8 mouse cellular contexts compared by ENCODE assay signal in the genomic region with DNA sequence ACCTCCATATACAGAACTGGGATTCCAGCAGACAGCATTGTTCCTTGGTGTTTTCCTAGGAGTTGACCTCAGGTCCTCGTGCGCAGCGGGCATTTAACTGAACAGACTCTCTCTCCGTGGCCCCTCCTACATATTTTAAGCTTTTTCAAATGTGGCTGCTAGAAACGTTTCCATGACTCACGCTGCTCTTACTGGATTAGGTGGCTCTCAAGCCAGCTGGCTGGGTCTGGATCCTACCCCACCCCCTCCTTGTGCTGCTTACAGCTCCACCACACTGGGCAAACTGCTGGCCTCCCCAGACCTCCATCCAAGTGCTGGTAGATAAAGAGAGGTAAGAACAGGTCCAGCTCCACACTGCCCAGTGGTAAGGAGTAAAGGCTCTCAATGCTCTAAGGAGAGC. TPM values are rescaled to one million over a fixed set of nuclear protein-coding genes. Genes with fewer than 3 reads are reported as not detected.
DNase-seq lines count a peak whose midpoint lies in the region; ATAC-seq and TF ChIP-seq lines count a peak whose summit lies in the region.

No protein-coding gene starts in this region.

- H3K9me3 ChIP-seq in heart, embryonic 11.5 days (replicated peaks; ENCODE audit: control insufficient read depth, low read length), result no peaks in the 10 kb centered on the region
- H3K9me3 ChIP-seq in stomach, postnatal 0 days (ENCODE audit: control insufficient read depth, low read length), result no peaks in the 10 kb centered on the region

- H3K27ac ChIP-seq in heart, embryonic 11.5 days (ENCODE audit: low read depth, low read length), result peak overlapping the region; percentile 6
- no peak overlapping the region for H3K27ac ChIP-seq in stomach, postnatal 0 days (replicated peaks)

- TF ChIP-seq EP300 in stomach, postnatal 0 days (optimal IDR thresholded peaks at IDR 0.05), result no peak

- no peak overlapping the region for H3K4me2 ChIP-seq in heart, embryonic 11.5 days
- H3K4me2 ChIP-seq in stomach, postnatal 0 days (replicated peaks; ENCODE audit: low read depth), result no peak overlapping the region

- peaks cover 45% of the 10 kb centered on the region for H3K4me1 ChIP-seq in heart, embryonic 11.5 days (ENCODE audit: control insufficient read depth, insufficient read depth, low read length)
- H3K4me1 ChIP-seq in stomach, postnatal 0 days (replicated peaks; ENCODE audit: control insufficient read depth, insufficient read depth), result 0 out of 2 replicates have a peak, but pooled peaks cover 3% of the 10 kb centered on the region

- ATAC-seq in heart, embryonic 11.5 days (replicated peaks; ENCODE audit: insufficient number of reproducible peaks, low FRiP score, low TSS enrichment), result 0 out of 2 replicates have a peak, but pooled peaks have one; percentile 24
- peak; percentile 78 for ATAC-seq in stomach, postnatal 0 days (ENCODE audit: low FRiP score, low TSS enrichment)
- ATAC-seq in CD4-positive, CD25-positive, alpha-beta regulatory T cell, adult 4 months, result no peak

- H3K9ac ChIP-seq in heart, embryonic 11.5 days (ENCODE audit: low read depth, low read length), result no peak overlapping the region
- no peak overlapping the region for H3K9ac ChIP-seq in stomach, postnatal 0 days (ENCODE audit: low read length)

- H3K4me3 ChIP-seq in heart, embryonic 11.5 days (ENCODE audit: low read depth, low read length), result no peak overlapping the region
- no peak overlapping the region for H3K4me3 ChIP-seq in stomach, postnatal 0 days (ENCODE audit: low read depth, low read length)

- no peaks in the 10 kb centered on the region for H3K27me3 ChIP-seq in heart, embryonic 11.5 days (ENCODE audit: control insufficient read depth, insufficient read depth, low read length)
- no peaks in the 10 kb centered on the region for H3K27me3 ChIP-seq in stomach, postnatal 0 days (ENCODE audit: control insufficient read depth, insufficient read depth, low read length)

- WGBS in heart, embryonic 11.5 days (ENCODE audit: insufficient replicate concordance), result 59% methylated on average over 6 of the region's 6 CpGs
- WGBS in stomach, postnatal 0 days, result 36% methylated on average over 6 of the region's 6 CpGs

- no peaks in the 10 kb centered on the region for H3K36me3 ChIP-seq in heart, embryonic 11.5 days (ENCODE audit: control insufficient read depth, insufficient read depth, low read length)
- no peaks in the 10 kb centered on the region for H3K36me3 ChIP-seq in stomach, postnatal 0 days (ENCODE audit: control insufficient read depth, insufficient read depth, low read length)

- TF ChIP-seq CTCF in stomach, postnatal 0 days (IDR thresholded peaks at IDR 0.05; ENCODE audit: low read depth), result no peak

- peak; percentile 62 for DNase-seq in adrenal gland, postnatal 10 days
- DNase-seq in adrenal gland, postnatal 4 days (ENCODE audit: low spot score in 2 of 2), result no peak
- DNase-seq in MN1 (ENCODE audit: low spot score), result peak; percentile 82
- peak; percentile 88 to 92 for DNase-seq in lung, adult 18-20 months
- peak; percentile 56 for DNase-seq in stomach, postnatal 0 days (ENCODE audit: low spot score)
- no peak for DNase-seq in spleen, postnatal 10 days (ENCODE audit: low spot score in 2 of 2)

RNA-seq across cellular contexts. Expression of a gene that starts 17.5 kb away (rescaled TPM):
- total RNA-seq in adrenal gland, postnatal 10 days (2021), result 10 to 100 TPM; 88.5 to 88.9 TPM
- 100 to 1,000 TPM; 135 to 146 TPM for total RNA-seq in adrenal gland, postnatal 4 days (2021)
- 108 and 128 TPM in 2 replicates for polyA plus RNA-seq in heart, embryonic 11.5 days (2014; fragmentation: Nextera tagmentation; extraction: Ambion mirVana)
- 75.1 and 77.1 TPM in 2 replicates for polyA plus RNA-seq in stomach, postnatal 0 days (2015; fragmentation: Nextera tagmentation; extraction: Ambion mirVana)
- 10 to 100 TPM; 19.0 to 28.0 TPM for polyA plus RNA-seq in CD4-positive, CD25-positive, alpha-beta regulatory T cell, adult 4 months (2017; shearing (Covaris generic))

RNA-seq across cellular contexts. Expression of a gene that starts 46.9 kb away (rescaled TPM):
- 10 to 100 TPM; 35.4 to 36.2 TPM for total RNA-seq in adrenal gland, postnatal 10 days (2021)
- total RNA-seq in adrenal gland, postnatal 4 days (2021), result 10 to 100 TPM; 41.2 to 41.6 TPM
- polyA plus RNA-seq in heart, embryonic 11.5 days (2014; fragmentation: Nextera tagmentation; extraction: Ambion mirVana), result 24.9 and 32.8 TPM in 2 replicates
- 29.3 and 30.3 TPM in 2 replicates for polyA plus RNA-seq in stomach, postnatal 0 days (2015; fragmentation: Nextera tagmentation; extraction: Ambion mirVana)
- polyA plus RNA-seq in CD4-positive, CD25-positive, alpha-beta regulatory T cell, adult 4 months (2017; shearing (Covaris generic)), result 10 to 100 TPM; 22.8 to 28.8 TPM

Comparison
In these comparisons a context has a peak if more than half of its experiments do, and no peak if none do; other contexts are left out.
1. DNase-seq: peak in adrenal gland, postnatal 10 days (single experiment), MN1 (single experiment), lung, adult 18-20 months (2 of 2) and stomach, postnatal 0 days (single experiment); none in adrenal gland, postnatal 4 days (0 of 2) and spleen, postnatal 10 days (0 of 2).